Mouse (Mus musculus) liver, embryonic 14.5 days (tissue): Measurements from ENCODE around the gene Slc23a4. TPM values are rescaled to one million over a fixed set of nuclear protein-coding genes. Genes with fewer than 3 reads are reported as not detected.

ENCODE experiments used
- ATAC-seq: fragments of 200-750 bp; cut with Nextera tagmentation; 2 replicates; pipeline ENCODE4 v1.8.0; 2017; ENCODE audit warnings: moderate number of reproducible peaks, mild to moderate bottlenecking, moderate library complexity; ENCODE audit not compliant: insufficient read depth
- DNase-seq, 3 experiments: peaks; one replicate each; pipeline ENCODE4 v3.0.0-alpha.2; 2012 to 2013; ENCODE audit warnings: low read depth in 3 of 3, low spot score in 3 of 3
- H3K27ac ChIP-seq: fragments of 300-500 bp; sonication (generic); 2 replicates; pipeline ENCODE4 v1.5.1; 2014; ENCODE audit warnings: moderate library complexity, mild to moderate bottlenecking, control low read depth, inconsistent platforms
- H3K27me3 ChIP-seq: fragments of 300-500 bp; sonication (generic); 2 replicates; pipeline ENCODE4 v1.6.1; 2014; ENCODE audit warnings: mild to moderate bottlenecking, low read length, moderate library complexity; ENCODE audit not compliant: control insufficient read depth, insufficient read depth
- H3K36me3 ChIP-seq: fragments of 300-500 bp; sonication (generic); replicated peaks from 2 replicates; pipeline ENCODE4 v1.6.1; 2014; ENCODE audit warnings: low read depth; ENCODE audit not compliant: control insufficient read depth, insufficient read depth
- H3K4me1 ChIP-seq, 2 experiments: fragments of 200-500 bp in 1 of 2; fragments of 300-500 bp in 1 of 2; sonication (generic) in 1 of 2; replicated peaks; 2 replicates each; pipeline ENCODE4 v1.6.1; 2012 to 2014; ENCODE audit warnings: antibody characterized with exemption in 1 of 2, inconsistent platforms in 1 of 2, low read length in 1 of 2; ENCODE audit not compliant: control insufficient read depth in 2 of 2, insufficient read depth in 2 of 2
- H3K4me2 ChIP-seq: fragments of 300-500 bp; sonication (generic); 2 replicates; pipeline ENCODE4 v1.6.1; 2014; ENCODE audit warnings: low read depth, mild to moderate bottlenecking, control low read depth, moderate library complexity
- H3K4me3 ChIP-seq, 2 experiments: fragments of 200-500 bp in 1 of 2; fragments of 300-500 bp in 1 of 2; sonication (generic) in 1 of 2; 2 replicates each; pipeline ENCODE4 v1.5.1; 2012 to 2014; ENCODE audit warnings: low read depth in 2 of 2, low read length in 2 of 2, mild to moderate bottlenecking in 2 of 2, control low read depth in 1 of 2, inconsistent platforms in 1 of 2, moderate library complexity in 1 of 2; ENCODE audit not compliant: insufficient read depth in 1 of 2
- H3K9ac ChIP-seq: fragments of 300-500 bp; sonication (generic); replicated peaks from 2 replicates; pipeline ENCODE4 v1.6.1; 2014; ENCODE audit warnings: mild to moderate bottlenecking, control low read depth, moderate library complexity
- H3K9me3 ChIP-seq: fragments of 300-500 bp; sonication (generic); 2 replicates; pipeline ENCODE4 v1.6.1; 2016; ENCODE audit warnings: low read length, mixed read lengths; ENCODE audit not compliant: control insufficient read depth
- CTCF ChIP-seq: IDR thresholded peaks from 2 replicates; pipeline ENCODE4 v1.5.1; 2016; ENCODE audit warnings: antibody characterized with exemption, low read depth, control low read depth
- EP300 ChIP-seq: IDR thresholded peaks from 2 replicates; pipeline ENCODE4 v1.6.1; 2016; ENCODE audit warnings: antibody characterized with exemption, low read depth
- WGBS: fragments of 180-500 bp; shearing (Covaris S2); extraction: QIAGEN DNeasy Blood & Tissue Kit; methylation state at CpG from one replicate; pipeline ENCODE4 v1.1.7; 2014; ENCODE audit not compliant: insufficient replicate concordance; 5-methylcytosine and 5-hydroxymethylcytosine counted together
- polyA plus RNA-seq, 2 experiments: library from polyadenylated mRNA; depleted of rRNA in 1 of 2; stranded (reverse) in 1 of 2; unstranded in 1 of 2; fragments of >200 nt; fragmentation: Nextera tagmentation in 1 of 2; extraction: Ambion mirVana in 1 of 2; gene quantifications; 2 replicates each; pipeline versions ENCODE4 v1.2.1 to v1.2.3; 2012 to 2014

Slc23a4 gene
- polyA plus RNA-seq, 2 experiments: 0.06 to 0.17 TPM

DNA sequence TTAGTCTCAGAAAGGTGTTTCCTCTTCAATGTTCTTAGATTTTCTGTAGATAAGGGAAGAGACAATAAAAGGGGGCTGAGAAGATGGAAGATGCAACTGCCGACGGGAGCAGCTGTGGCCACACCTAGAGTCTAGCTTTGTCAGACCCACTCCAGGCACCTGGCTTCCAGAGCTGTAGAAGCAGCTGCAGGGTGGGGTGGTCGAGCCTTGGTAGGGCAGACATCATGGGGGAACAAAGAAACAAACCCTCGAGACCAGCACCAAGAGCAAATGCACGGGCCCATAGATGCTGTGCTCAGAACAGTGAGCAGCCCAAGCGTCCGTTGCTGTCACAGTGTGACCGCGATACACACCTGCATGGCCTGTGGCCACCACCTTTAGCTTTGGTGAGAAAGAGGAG is 45.8 kb downstream of the Slc23a4 start:
- H3K4me1 ChIP-seq: peaks cover 0 to 9% of the 10 kb centered on the region in 2 experiments; a peak in 2 of 4 replicates
- no peaks in the 10 kb centered on the region for H3K36me3 ChIP-seq
- ATAC-seq (no peak), DNase-seq (no peak)
- no peaks in the 10 kb centered on the region for H3K9me3 ChIP-seq
- H3K4me2 ChIP-seq: no peak overlapping the region
- H3K9ac ChIP-seq: no peak overlapping the region
- no peak for TF ChIP-seq EP300
- no peak for TF ChIP-seq CTCF
- no peak overlapping the region for H3K4me3 ChIP-seq
- no peak overlapping the region for H3K27ac ChIP-seq
- 75% methylated on average over 9 of the region's 9 CpGs for WGBS
- H3K27me3 ChIP-seq: no peaks in the 10 kb centered on the region

DNA sequence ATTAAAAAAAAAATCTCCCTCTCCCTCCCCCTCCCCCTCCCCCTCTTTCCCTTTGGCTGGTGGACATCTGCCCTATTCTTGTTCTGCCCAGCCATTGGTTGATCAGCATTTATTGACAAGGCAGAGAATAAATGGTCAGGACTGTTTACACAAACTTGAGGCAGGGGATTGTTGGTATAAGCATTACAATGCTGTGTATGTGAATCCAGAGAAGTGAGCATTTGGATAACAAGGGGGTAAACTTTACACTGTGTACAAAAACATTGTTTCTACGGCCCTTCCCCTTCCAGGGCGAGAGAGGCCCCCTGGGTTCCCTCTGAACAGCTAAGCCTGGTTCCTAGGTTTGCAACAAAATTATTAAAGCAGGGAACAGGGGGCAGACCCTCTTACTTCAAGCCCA is 46.7 kb downstream of the Slc23a4 start:
- 47% methylated on average over 2 of the region's 2 CpGs for WGBS
- no peaks in the 10 kb centered on the region for H3K27me3 ChIP-seq
- no peak overlapping the region for H3K4me3 ChIP-seq
- no peak overlapping the region for H3K9ac ChIP-seq
- no peaks in the 10 kb centered on the region for H3K9me3 ChIP-seq
- no peak overlapping the region for H3K4me2 ChIP-seq
- H3K4me1 ChIP-seq: peaks cover 0 to 9% of the 10 kb centered on the region in 2 experiments; a peak in 2 of 4 replicates
- H3K36me3 ChIP-seq: no peaks in the 10 kb centered on the region
- no peak overlapping the region for H3K27ac ChIP-seq
- DNase-seq (no peak), ATAC-seq (no peak)
- TF ChIP-seq EP300 (no peak), CTCF (no peak)

DNA sequence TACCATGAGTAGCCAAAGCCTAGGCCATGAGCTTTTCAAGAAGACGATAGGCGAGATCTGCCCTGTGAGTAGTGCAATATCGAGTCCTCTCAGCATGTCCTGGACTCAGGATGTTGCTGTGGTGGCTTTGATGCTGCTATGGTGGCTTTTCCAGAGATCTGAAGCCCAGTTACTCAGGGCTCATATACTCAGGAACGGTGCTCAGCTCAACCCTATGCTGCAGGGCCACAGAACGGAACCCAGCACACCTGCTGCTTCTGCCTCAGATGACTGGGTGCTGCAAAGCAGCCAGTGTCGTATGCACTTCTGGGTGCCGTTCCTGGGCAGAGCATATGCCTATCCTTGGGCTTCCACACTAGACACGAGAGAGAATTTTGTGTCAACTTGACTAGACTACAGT is 48.8 kb downstream of the Slc23a4 start:
- peaks cover 0 to 9% of the 10 kb centered on the region in 2 experiments; a peak in 2 of 4 replicates for H3K4me1 ChIP-seq
- WGBS: 75% methylated on average over 8 of the region's 8 CpGs
- H3K36me3 ChIP-seq: no peaks in the 10 kb centered on the region
- DNase-seq (no peak), ATAC-seq (no peak)
- H3K27ac ChIP-seq: no peak overlapping the region
- no peaks in the 10 kb centered on the region for H3K9me3 ChIP-seq
- no peaks in the 10 kb centered on the region for H3K27me3 ChIP-seq
- H3K4me3 ChIP-seq: no peak overlapping the region
- H3K4me2 ChIP-seq: no peak overlapping the region
- TF ChIP-seq EP300: no peak
- no peak for TF ChIP-seq CTCF
- H3K9ac ChIP-seq: no peak overlapping the region

DNA sequence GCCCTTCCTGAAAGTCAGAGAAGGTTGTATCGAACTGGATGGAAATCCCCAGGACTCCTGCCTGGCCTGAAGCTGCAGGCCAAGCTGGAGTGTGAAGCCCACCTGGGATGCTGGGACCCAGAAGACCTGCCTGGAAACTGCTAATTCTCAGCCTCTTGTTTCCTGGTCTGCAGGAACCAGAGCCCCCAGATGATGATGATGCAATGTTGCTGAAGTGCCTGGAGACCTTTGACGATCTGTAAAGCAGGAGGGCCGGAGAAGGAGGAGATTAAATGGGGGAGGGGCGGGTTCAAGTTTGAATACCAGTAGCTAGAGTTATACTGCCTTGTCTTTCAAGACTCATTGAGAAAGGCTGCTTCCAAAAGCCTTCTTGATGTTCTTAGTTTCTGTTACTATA is 49.3 kb downstream of the Slc23a4 start:
- H3K36me3 ChIP-seq: no peaks in the 10 kb centered on the region
- TF ChIP-seq EP300 (no peak), CTCF (no peak)
- H3K27ac ChIP-seq: no peak overlapping the region
- H3K9ac ChIP-seq: no peak overlapping the region
- ATAC-seq: no peak
- H3K27me3 ChIP-seq: no peaks in the 10 kb centered on the region
- no peak overlapping the region for H3K4me3 ChIP-seq
- peaks cover 0 to 9% of the 10 kb centered on the region in 2 experiments; a peak in 2 of 4 replicates for H3K4me1 ChIP-seq
- 27% methylated on average over 4 of the region's 4 CpGs for WGBS
- H3K9me3 ChIP-seq: no peaks in the 10 kb centered on the region
- DNase-seq: no peak
- no peak overlapping the region for H3K4me2 ChIP-seq

DNA sequence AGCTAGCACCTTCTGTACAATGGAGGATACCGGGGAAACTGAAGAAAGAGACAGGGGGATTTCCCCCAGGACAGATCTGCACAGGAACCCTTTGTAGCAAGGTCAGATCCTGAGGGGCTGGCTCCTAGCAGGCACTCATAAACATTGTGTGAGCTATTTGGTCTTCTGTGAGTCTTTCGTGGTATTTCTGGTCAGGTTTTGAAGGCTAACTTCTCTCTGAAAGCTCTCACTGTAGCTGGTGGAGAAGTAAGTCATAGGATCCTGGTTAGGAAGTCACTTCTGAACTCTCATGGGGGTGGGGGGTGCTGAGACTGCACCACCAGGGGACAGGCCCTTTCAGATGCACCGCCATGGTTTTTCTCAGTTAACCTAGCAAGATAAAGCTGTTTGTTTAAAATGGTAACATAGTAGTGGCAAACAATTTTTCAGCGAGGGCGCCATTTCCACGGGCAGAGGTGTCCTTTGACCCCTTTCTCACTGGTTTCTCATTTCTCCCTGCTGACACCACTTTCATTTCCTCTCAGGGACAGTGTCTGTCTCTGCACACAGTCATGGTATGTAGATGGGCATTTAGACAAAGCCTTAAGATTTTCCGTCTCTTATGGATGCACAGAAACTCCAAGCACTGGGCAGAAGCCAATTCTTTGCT is 49.8 kb downstream of the Slc23a4 start:
- WGBS: 30% methylated on average over 7 of the region's 7 CpGs
- Histone ChIP-seq H3K9ac (no peak overlapping the region), H3K4me1 (peaks cover 0 to 9% of the 10 kb centered on the region in 2 experiments; a peak in 2 of 4 replicates), H3K27ac (no peak overlapping the region), H3K9me3 (no peaks in the 10 kb centered on the region), H3K27me3 (no peaks in the 10 kb centered on the region), H3K4me3 (no peak overlapping the region), H3K4me2 (no peak overlapping the region), H3K36me3 (no peaks in the 10 kb centered on the region)
- DNase-seq (no peak), ATAC-seq (no peak)
- TF ChIP-seq CTCF (no peak), EP300 (no peak)
